Mouse (Mus musculus) CH12.LX (cell line): ENCODE data around the gene Chmp4b.

Source experiments
- CHD1 ChIP-seq: IDR thresholded peaks from 2 replicates; pipeline ENCODE4 v1.6.1; 2012; ENCODE audit warnings: low read depth, low read length, improper control_type of control experiment, inconsistent platforms
- CTCF ChIP-seq, 2 experiments: IDR thresholded peaks in 1 of 2; conservative IDR thresholded peaks in 1 of 2; 2 replicates each; pipeline ENCODE4 v1.5.1; 2011 to 2012; ENCODE audit warnings: low read depth in 2 of 2, low read length in 2 of 2, improper control_type of control experiment in 1 of 2, inconsistent platforms in 1 of 2, mild to moderate bottlenecking in 1 of 2, moderate library complexity in 1 of 2
- JUND ChIP-seq: conservative IDR thresholded peaks from 2 replicates; pipeline ENCODE4 v1.6.1; 2011; ENCODE audit warnings: low read depth, low read length, improper control_type of control experiment
- MAZ ChIP-seq: IDR thresholded peaks from 2 replicates; pipeline ENCODE4 v1.6.1; 2012; ENCODE audit warnings: low read depth, mild to moderate bottlenecking, inconsistent platforms, low read length, improper control_type of control experiment, moderate library complexity
- MXI1 ChIP-seq: IDR thresholded peaks from 2 replicates; pipeline ENCODE4 v1.6.1; 2011; ENCODE audit warnings: mild to moderate bottlenecking, low read depth, low read length, improper control_type of control experiment
- MYC ChIP-seq: IDR thresholded peaks from 2 replicates; pipeline ENCODE4 v1.6.1; 2011; ENCODE audit warnings: low read depth, mild to moderate bottlenecking, improper control_type of control experiment, low read length
- NRF1 ChIP-seq: IDR thresholded peaks from 2 replicates; pipeline ENCODE4 v1.6.1; 2014; ENCODE audit warnings: low read depth, mild to moderate bottlenecking, inconsistent platforms, low read length, improper control_type of control experiment, moderate library complexity
- POLR2A ChIP-seq: IDR thresholded peaks from 2 replicates; pipeline ENCODE4 v1.6.1; 2011; ENCODE audit warnings: low read depth, mild to moderate bottlenecking, improper control_type of control experiment, low read length
- UBTF ChIP-seq: IDR thresholded peaks from 2 replicates; pipeline ENCODE4 v1.6.1; 2012; ENCODE audit warnings: low read depth, mild to moderate bottlenecking, inconsistent platforms, low read length, improper control_type of control experiment, moderate library complexity
- ZKSCAN1 ChIP-seq: IDR thresholded peaks from 2 replicates; pipeline ENCODE4 v1.6.1; 2012; ENCODE audit warnings: low read depth, inconsistent platforms, low read length, improper control_type of control experiment, borderline replicate concordance
- ZMIZ1 ChIP-seq: IDR thresholded peaks from 2 replicates; pipeline ENCODE4 v1.6.1; 2012; ENCODE audit warnings: low read depth, mild to moderate bottlenecking, inconsistent platforms, low read length, improper control_type of control experiment

- TF ChIP-seq MYC (no peak), POLR2A (no peak), CTCF (conservative IDR thresholded peaks at IDR 0.05 in 1 of 2, IDR thresholded peaks at IDR 0.05 in 1 of 2; ENCODE audit: low read depth in 2 of 2, low read length in 2 of 2) (0 out of 4 replicates have a peak, but pooled peaks of 1 of the 2 experiments have one; percentile 2), MAZ (no peak), NRF1 (no peak), UBTF (no peak), JUND (no peak), CHD1 (no peak), ZMIZ1 (no peak), ZKSCAN1 (no peak), MXI1 (no peak)
Measured at GRCm38 (mm10) chr2:154642712-154643385, 8.7 kb upstream of the Chmp4b start.
